Mouse (Mus musculus): ENCODE measurements around the gene Yju2. TPM values are rescaled to one million over a fixed set of nuclear protein-coding genes. Genes with fewer than 3 reads are reported as not detected.

The Yju2 gene
- polyA plus RNA-seq (2012): 35.7 and 46.0 TPM in 2 replicates

- no peak for TF ChIP-seq GATA1 (IDR thresholded peaks at IDR 0.05; ENCODE audit: low read length)
Observed at GRCm38 (mm10) chr17:55958918-55959728, at the start of gene Yju2. Yju2 (plus strand) TSS chr17:55959099.

- no peak for TF ChIP-seq GATA1 (IDR thresholded peaks at IDR 0.05; ENCODE audit: low read length)
Observed at GRCm38 (mm10) chr17:55931553-55932502, 27.1 kb upstream of the Yju2 start.

- TF ChIP-seq GATA1 (IDR thresholded peaks at IDR 0.05; ENCODE audit: low read length): no peak
Observed at GRCm38 (mm10) chr17:55932635-55933034, 26.3 kb upstream of the Yju2 start.

- no peak for TF ChIP-seq GATA1 (IDR thresholded peaks at IDR 0.05; ENCODE audit: low read length)
Observed at GRCm38 (mm10) chr17:55933191-55933590, 25.7 kb upstream of the Yju2 start.

GRCm38 (mm10) chr17:55945696-55946095 lies 13.2 kb upstream of the Yju2 start:
- TF ChIP-seq GATA1 (IDR thresholded peaks at IDR 0.05; ENCODE audit: low read length): no peak

GRCm38 (mm10) chr17:55948647-55949046 lies 10.3 kb upstream of the Yju2 start:
- no peak for TF ChIP-seq GATA1 (IDR thresholded peaks at IDR 0.05; ENCODE audit: low read length)

- TF ChIP-seq GATA1 (IDR thresholded peaks at IDR 0.05; ENCODE audit: low read length): no peak
Observed at GRCm38 (mm10) chr17:55949400-55949799, 9.5 kb upstream of the Yju2 start, which contains the start of gene Zfp119b. Zfp119b (minus strand) TSS chr17:55949500.

GRCm38 (mm10) chr17:55950601-55951000 lies 8.3 kb upstream of the Yju2 start:
- no peak for TF ChIP-seq GATA1 (IDR thresholded peaks at IDR 0.05; ENCODE audit: low read length)

GRCm38 (mm10) chr17:55952041-55952440 lies 6.9 kb upstream of the Yju2 start:
- TF ChIP-seq GATA1 (IDR thresholded peaks at IDR 0.05; ENCODE audit: low read length): no peak

GRCm38 (mm10) chr17:55952447-55953027 lies 6.4 kb upstream of the Yju2 start, which contains the start of gene Ebi3:
Ebi3 (plus strand) TSS chr17:55952640.
- no peak for TF ChIP-seq GATA1 (IDR thresholded peaks at IDR 0.05; ENCODE audit: low read length)

GRCm38 (mm10) chr17:55953751-55954150 lies 5.1 kb upstream of the Yju2 start:
- TF ChIP-seq GATA1 (IDR thresholded peaks at IDR 0.05; ENCODE audit: low read length): no peak

- TF ChIP-seq GATA1 (IDR thresholded peaks at IDR 0.05; ENCODE audit: low read length): no peak
Observed at GRCm38 (mm10) chr17:55954229-55954628, 4.7 kb upstream of the Yju2 start.

GRCm38 (mm10) chr17:55956129-55956528 lies 2.8 kb upstream of the Yju2 start:
- no peak for TF ChIP-seq GATA1 (IDR thresholded peaks at IDR 0.05; ENCODE audit: low read length)

GRCm38 (mm10) chr17:55956591-55956990 lies 2.3 kb upstream of the Yju2 start:
- no peak for TF ChIP-seq GATA1 (IDR thresholded peaks at IDR 0.05; ENCODE audit: low read length)

- TF ChIP-seq GATA1 (IDR thresholded peaks at IDR 0.05; ENCODE audit: low read length): no peak
Observed at GRCm38 (mm10) chr17:55957168-55957567, 1.7 kb upstream of the Yju2 start.

Measured in G1E-ER4 (cell line).